Mouse (Mus musculus) heart, postnatal 0 days (tissue): Measurements from ENCODE around the gene Tenm3.

Experiments used
- CTCF ChIP-seq: IDR thresholded peaks from 2 replicates; pipeline ENCODE4 v1.5.1; 2016; ENCODE audit warnings: antibody characterized with exemption, control low read depth, low read depth
- EP300 ChIP-seq: IDR thresholded peaks from 2 replicates; pipeline ENCODE4 v1.6.1; 2016; ENCODE audit warnings: antibody characterized with exemption, low read depth

- no peak for TF ChIP-seq CTCF
- TF ChIP-seq EP300 = no peak
These were observed 64.6 kb downstream of the Tenm3 start for GRCm38 (mm10) chr8:48779194-48779593.
